Mouse (Mus musculus): Measurements from ENCODE around the gene Tango6.

DNA sequence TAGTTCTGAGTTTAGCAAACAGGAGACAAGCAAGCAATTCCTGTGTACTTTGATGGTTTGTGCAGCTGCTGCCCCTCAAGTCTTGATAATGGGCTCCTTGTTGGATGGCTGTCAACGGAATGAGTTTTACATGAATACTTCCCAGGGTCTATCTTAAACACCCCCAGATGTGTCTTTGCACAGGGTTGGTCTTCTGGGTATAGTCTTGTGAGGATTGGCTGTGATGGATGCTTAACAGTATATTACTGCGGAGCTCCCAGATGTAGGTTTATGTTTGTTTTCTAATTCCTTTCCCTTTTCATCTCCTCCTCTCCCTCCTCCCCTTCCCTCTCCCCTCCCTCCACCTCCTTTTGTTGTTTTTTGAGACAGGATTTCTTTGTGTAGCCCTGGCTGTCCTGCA, 10.1 kb upstream of the Tango6 start:
- no peak for TF ChIP-seq MAX (IDR thresholded peaks at IDR 0.05; ENCODE audit: low read length)
- TF ChIP-seq CTCF (conservative IDR thresholded peaks at IDR 0.05 in 1 of 2, IDR thresholded peaks at IDR 0.05 in 1 of 2; ENCODE audit: low read depth in 2 of 2, low read length in 2 of 2) = no peak
- no peak for TF ChIP-seq MAZ (IDR thresholded peaks at IDR 0.05; ENCODE audit: low read depth, low read length)
- TF ChIP-seq MAFK (IDR thresholded peaks at IDR 0.05; ENCODE audit: insufficient replicate concordance, low read length) = no peak
- TF ChIP-seq MYC (IDR thresholded peaks at IDR 0.05; ENCODE audit: low read depth, low read length) = no peak
- TF ChIP-seq TCF12 (IDR thresholded peaks at IDR 0.05; ENCODE audit: low read depth, low read length) = no peak
- no peak for TF ChIP-seq ZNF384 (IDR thresholded peaks at IDR 0.05; ENCODE audit: low read depth, low read length)
- TF ChIP-seq ZKSCAN1 (IDR thresholded peaks at IDR 0.05; ENCODE audit: borderline replicate concordance, low read depth, low read length) = no peak

All from CH12.LX (cell line).